Mouse (Mus musculus): Measurements from ENCODE around the gene Ddx25.

The Ddx25 gene

DNA sequence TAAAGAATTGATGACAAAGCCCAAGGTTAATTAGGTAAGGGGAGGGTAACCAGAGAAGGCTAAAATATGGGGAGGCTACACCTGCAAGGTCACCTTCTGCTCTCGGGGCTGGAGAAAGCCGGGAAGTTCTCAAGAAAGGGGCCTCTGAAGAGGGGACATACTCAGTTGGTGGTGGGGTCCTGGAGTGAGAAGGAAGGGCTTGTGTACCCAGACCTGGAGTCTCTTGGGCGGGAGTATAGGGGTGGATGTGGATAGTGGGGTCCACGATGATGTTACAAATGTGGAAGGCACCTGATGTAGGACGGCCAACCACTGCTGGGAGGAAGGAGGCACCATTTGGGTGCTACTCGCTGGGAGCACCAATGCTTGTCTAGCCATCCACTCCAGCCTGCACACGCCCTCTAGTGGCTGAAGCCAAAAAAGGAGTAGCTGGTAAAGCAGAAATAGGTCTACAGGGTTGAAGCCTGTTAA is 34.4 kb downstream of the Ddx25 start:
- DNase-seq (ENCODE audit: low read depth, low spot score): peak; percentile 83
- Histone ChIP-seq H3K36me3 (ENCODE audit: control insufficient read depth, insufficient read depth, low read length, poor library complexity, severe bottlenecking) (no peaks in the 10 kb centered on the region), H3K27me3 (ENCODE audit: control insufficient read depth, insufficient read depth, low read length, poor library complexity, severe bottlenecking) (no peaks in the 10 kb centered on the region)

DNA sequence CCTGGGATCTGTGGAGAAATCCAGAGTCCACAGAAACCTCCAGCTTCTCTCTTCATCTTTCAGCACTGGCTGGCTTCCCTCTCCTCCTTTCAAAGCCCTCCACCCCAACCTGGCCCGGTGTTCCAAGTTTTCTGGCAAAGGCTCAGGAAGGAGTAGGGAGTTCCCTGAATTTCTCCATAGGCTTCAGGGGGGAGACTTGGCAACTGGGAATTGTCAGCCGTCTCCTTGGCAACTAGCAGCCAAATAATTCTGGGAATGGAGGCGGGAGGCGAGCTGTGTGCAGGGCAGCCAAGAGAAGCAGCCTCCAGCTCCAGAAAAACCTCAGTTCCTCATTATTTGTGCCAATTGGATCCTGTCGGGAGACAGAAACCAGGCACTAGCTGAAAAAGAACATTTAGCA is 34.8 kb downstream of the Ddx25 start:
- no peak for DNase-seq (ENCODE audit: low read depth, low spot score)
- Histone ChIP-seq H3K27me3 (ENCODE audit: control insufficient read depth, insufficient read depth, low read length, poor library complexity, severe bottlenecking) (no peaks in the 10 kb centered on the region), H3K36me3 (ENCODE audit: control insufficient read depth, insufficient read depth, low read length, poor library complexity, severe bottlenecking) (no peaks in the 10 kb centered on the region)

DNA sequence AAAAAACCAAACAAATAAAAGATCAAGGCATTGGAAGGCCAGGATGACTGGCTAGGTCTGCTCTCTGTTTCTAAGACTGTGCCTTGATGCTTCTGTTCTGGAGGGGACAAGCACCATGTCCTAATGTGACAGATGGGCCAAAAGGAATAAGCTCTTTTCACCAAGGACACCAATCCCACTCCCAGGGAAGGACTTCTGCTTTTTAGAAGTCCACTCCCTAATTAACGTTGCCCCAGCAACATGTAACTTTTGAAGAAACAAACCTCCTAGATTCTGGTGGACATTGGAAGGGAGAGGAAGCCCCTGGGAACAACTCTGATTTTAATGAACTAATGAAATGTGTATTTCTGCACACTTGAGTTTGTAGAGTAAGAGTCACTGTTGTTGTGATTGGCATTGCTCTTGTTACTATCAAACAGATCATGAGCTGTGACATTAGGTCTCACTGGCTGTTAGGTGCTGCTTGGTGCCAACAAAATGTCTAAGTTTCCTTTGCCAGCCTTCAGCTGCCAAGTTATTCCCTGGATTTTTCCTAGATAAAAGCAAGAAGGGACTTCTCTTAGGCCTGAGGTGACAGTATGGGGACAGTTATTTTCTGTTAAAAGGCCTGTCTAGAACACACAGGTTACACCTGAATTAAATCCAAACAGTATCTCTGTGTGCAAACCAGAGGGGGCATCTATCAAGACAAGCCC is 35.4 kb downstream of the Ddx25 start:
- DNase-seq (ENCODE audit: low read depth, low spot score): no peak
- H3K27me3 ChIP-seq (ENCODE audit: control insufficient read depth, insufficient read depth, low read length, poor library complexity, severe bottlenecking): no peaks in the 10 kb centered on the region
- H3K36me3 ChIP-seq (ENCODE audit: control insufficient read depth, insufficient read depth, low read length, poor library complexity, severe bottlenecking): no peaks in the 10 kb centered on the region

GRCm38 (mm10) chr9:35522241-35522640 is 36.1 kb downstream of the Ddx25 start:
- Histone ChIP-seq H3K27me3 (ENCODE audit: control insufficient read depth, insufficient read depth, low read length, poor library complexity, severe bottlenecking) (no peaks in the 10 kb centered on the region), H3K36me3 (ENCODE audit: control insufficient read depth, insufficient read depth, low read length, poor library complexity, severe bottlenecking) (no peaks in the 10 kb centered on the region)
- DNase-seq (ENCODE audit: low read depth, low spot score): no peak

- Histone ChIP-seq H3K36me3 (ENCODE audit: control insufficient read depth, insufficient read depth, low read length, poor library complexity, severe bottlenecking) (no peaks in the 10 kb centered on the region), H3K27me3 (ENCODE audit: control insufficient read depth, insufficient read depth, low read length, poor library complexity, severe bottlenecking) (no peaks in the 10 kb centered on the region)
- no peak for DNase-seq (ENCODE audit: low read depth, low spot score)
These were observed 37.5 kb downstream of the Ddx25 start for GRCm38 (mm10) chr9:35520631-35521348.

- H3K27me3 ChIP-seq (ENCODE audit: control insufficient read depth, insufficient read depth, low read length, poor library complexity, severe bottlenecking): no peaks in the 10 kb centered on the region
- no peak for DNase-seq (ENCODE audit: low read depth, low spot score)
- H3K36me3 ChIP-seq (ENCODE audit: control insufficient read depth, insufficient read depth, low read length, poor library complexity, severe bottlenecking): no peaks in the 10 kb centered on the region
These were observed 40.2 kb downstream of the Ddx25 start, which contains the start of gene Gm1113 for GRCm38 (mm10) chr9:35518169-35518568. Gm1113 (minus strand) TSS chr9:35518269.

- no peak for DNase-seq (ENCODE audit: low read depth, low spot score)
- no peaks in the 10 kb centered on the region for H3K27me3 ChIP-seq (ENCODE audit: control insufficient read depth, insufficient read depth, low read length, poor library complexity, severe bottlenecking)
- H3K36me3 ChIP-seq (ENCODE audit: control insufficient read depth, insufficient read depth, low read length, poor library complexity, severe bottlenecking): no peaks in the 10 kb centered on the region
These were observed 41.6 kb downstream of the Ddx25 start for GRCm38 (mm10) chr9:35516711-35517110.

GRCm38 (mm10) chr9:35516182-35516581 is 42.1 kb downstream of the Ddx25 start:
- no peaks in the 10 kb centered on the region for H3K27me3 ChIP-seq (ENCODE audit: control insufficient read depth, insufficient read depth, low read length, poor library complexity, severe bottlenecking)
- no peak for DNase-seq (ENCODE audit: low read depth, low spot score)
- no peaks in the 10 kb centered on the region for H3K36me3 ChIP-seq (ENCODE audit: control insufficient read depth, insufficient read depth, low read length, poor library complexity, severe bottlenecking)

GRCm38 (mm10) chr9:35513900-35514299 is 44.4 kb downstream of the Ddx25 start:
- DNase-seq (ENCODE audit: low read depth, low spot score): no peak
- no peaks in the 10 kb centered on the region for H3K36me3 ChIP-seq (ENCODE audit: control insufficient read depth, insufficient read depth, low read length, poor library complexity, severe bottlenecking)
- H3K27me3 ChIP-seq (ENCODE audit: control insufficient read depth, insufficient read depth, low read length, poor library complexity, severe bottlenecking): no peaks in the 10 kb centered on the region

DNA sequence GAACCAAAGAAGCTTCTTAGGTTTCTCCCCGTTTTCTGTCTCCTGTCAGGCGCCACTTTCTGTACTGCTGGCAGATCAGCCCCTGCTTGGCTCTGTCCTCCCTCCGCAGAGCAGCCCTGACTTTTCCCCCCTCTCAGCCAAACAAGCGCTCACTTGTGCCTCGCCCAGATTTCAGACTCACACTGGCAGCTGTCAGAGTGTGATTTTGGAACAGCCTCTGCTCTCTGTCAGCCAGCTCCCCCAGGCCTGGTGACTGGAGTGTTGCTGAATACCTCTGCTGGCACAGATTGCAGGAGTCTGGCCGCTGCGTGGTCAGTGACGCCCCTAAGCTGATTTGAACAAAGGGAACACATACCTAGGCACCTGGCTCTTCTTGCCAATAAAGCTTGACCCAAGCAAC is 50.1 kb downstream of the Ddx25 start:
- Histone ChIP-seq H3K27me3 (ENCODE audit: control insufficient read depth, insufficient read depth, low read length, poor library complexity, severe bottlenecking) (no peaks in the 10 kb centered on the region), H3K36me3 (ENCODE audit: control insufficient read depth, insufficient read depth, low read length, poor library complexity, severe bottlenecking) (no peaks in the 10 kb centered on the region)
- no peak for DNase-seq (ENCODE audit: low read depth, low spot score)

DNA sequence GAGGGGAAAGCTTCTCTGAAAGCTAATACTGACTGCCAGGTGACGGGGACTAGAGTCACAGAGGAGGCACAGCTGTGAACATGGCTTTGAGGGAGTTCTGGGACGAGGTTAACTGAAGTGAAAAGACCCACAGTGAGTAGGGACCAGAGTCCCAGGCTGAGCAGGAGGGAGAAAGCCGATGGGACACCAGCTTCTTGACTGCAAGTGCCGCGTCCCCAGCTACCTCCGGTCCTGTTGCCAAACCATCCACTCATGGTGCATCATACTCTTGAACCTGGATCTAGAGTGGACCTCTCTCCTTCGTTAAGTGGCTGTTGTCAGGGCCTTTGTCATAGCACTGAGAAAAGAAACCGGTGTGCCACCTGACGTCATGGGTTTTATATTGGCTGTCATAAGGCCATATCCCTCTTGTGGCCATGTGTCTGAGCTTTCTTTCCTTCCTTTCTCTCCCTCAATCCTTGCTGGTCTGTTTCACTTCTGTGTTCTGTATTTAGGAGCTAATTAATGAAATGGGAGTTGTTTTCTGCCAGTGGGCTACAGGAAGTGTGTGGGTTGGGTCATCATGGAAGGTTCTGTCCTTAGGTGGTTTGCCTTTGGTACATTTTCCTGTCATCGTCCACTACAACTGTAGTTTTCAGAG is 55.8 kb downstream of the Ddx25 start:
- DNase-seq (ENCODE audit: low read depth, low spot score): no peak
- no peaks in the 10 kb centered on the region for H3K36me3 ChIP-seq (ENCODE audit: control insufficient read depth, insufficient read depth, low read length, poor library complexity, severe bottlenecking)
- H3K27me3 ChIP-seq (ENCODE audit: control insufficient read depth, insufficient read depth, low read length, poor library complexity, severe bottlenecking): no peaks in the 10 kb centered on the region

DNA sequence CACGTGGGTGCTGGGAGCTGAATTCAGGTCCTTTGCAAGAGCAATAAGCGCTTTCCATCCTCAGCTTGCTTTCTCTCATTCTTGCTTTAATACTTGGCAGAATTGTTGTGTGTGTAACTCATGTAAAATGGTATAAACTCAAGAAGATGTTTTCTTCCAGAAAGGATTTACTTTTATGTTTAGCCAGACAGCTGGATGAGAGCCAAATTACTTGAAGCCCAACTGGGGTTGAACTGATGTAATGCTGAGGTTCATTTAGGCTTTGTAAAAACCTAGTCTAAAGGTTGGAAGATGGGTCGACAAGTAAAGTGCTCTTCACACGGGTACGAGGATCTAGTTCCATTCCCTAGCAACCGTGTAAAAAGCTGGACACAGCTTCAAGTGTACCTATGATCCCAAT is 58.4 kb downstream of the Ddx25 start:
- no peak for DNase-seq (ENCODE audit: low read depth, low spot score)
- H3K27me3 ChIP-seq (ENCODE audit: control insufficient read depth, insufficient read depth, low read length, poor library complexity, severe bottlenecking): no peaks in the 10 kb centered on the region
- H3K36me3 ChIP-seq (ENCODE audit: control insufficient read depth, insufficient read depth, low read length, poor library complexity, severe bottlenecking): no peaks in the 10 kb centered on the region

- peak; percentile 38 for DNase-seq (ENCODE audit: low read depth, low spot score)
- H3K27me3 ChIP-seq (ENCODE audit: control insufficient read depth, insufficient read depth, low read length, poor library complexity, severe bottlenecking): no peaks in the 10 kb centered on the region
- H3K36me3 ChIP-seq (ENCODE audit: control insufficient read depth, insufficient read depth, low read length, poor library complexity, severe bottlenecking): no peaks in the 10 kb centered on the region
These were observed 62.9 kb downstream of the Ddx25 start for GRCm38 (mm10) chr9:35495471-35495870.

DNA sequence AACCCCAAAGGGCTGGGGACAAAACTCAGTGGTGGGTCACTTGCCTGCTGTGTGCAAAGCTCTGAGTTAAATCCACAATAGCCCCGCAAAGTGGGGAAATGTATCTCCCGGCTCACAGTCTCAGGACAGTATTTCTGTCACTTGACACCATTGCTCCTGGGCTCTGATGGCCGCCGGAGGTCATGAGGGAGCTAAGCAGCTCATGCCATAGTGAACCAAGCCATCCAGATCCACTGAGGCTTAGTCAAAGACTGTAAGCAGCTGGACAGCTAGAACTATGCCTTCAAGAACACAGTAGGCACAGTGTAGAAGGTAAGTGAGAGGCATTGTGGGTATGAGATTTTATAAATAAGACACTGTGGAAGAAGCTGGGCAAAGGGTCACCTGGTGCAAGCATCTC is 63.4 kb downstream of the Ddx25 start:
- no peak for DNase-seq (ENCODE audit: low read depth, low spot score)
- Histone ChIP-seq H3K36me3 (ENCODE audit: control insufficient read depth, insufficient read depth, low read length, poor library complexity, severe bottlenecking) (no peaks in the 10 kb centered on the region), H3K27me3 (ENCODE audit: control insufficient read depth, insufficient read depth, low read length, poor library complexity, severe bottlenecking) (no peaks in the 10 kb centered on the region)

GRCm38 (mm10) chr9:35493733-35494092 is 64.6 kb downstream of the Ddx25 start:
- DNase-seq (ENCODE audit: low read depth, low spot score): no peak

More at GRCm38 (mm10) chr9:35493733-35494092, 64.6 kb downstream of the Ddx25 start:
- Histone ChIP-seq H3K27me3 (ENCODE audit: control insufficient read depth, insufficient read depth, low read length, poor library complexity, severe bottlenecking) (no peaks in the 10 kb centered on the region), H3K36me3 (ENCODE audit: control insufficient read depth, insufficient read depth, low read length, poor library complexity, severe bottlenecking) (no peaks in the 10 kb centered on the region)

Data from splenic B cell, adult 2 months (primary cell).